Mouse (Mus musculus): ENCODE data around the gene Pih1h3b. TPM values are rescaled to one million over a fixed set of nuclear protein-coding genes. Genes with fewer than 3 reads are reported as not detected.
A peak's percentile ranks its signal among the peaks of the same experiment; 100 is the strongest.

The Pih1h3b gene
- 0.50 and 0.67 TPM in 2 replicates for polyA plus RNA-seq (2015; fragmentation: Nextera tagmentation; extraction: Ambion mirVana)

DNA sequence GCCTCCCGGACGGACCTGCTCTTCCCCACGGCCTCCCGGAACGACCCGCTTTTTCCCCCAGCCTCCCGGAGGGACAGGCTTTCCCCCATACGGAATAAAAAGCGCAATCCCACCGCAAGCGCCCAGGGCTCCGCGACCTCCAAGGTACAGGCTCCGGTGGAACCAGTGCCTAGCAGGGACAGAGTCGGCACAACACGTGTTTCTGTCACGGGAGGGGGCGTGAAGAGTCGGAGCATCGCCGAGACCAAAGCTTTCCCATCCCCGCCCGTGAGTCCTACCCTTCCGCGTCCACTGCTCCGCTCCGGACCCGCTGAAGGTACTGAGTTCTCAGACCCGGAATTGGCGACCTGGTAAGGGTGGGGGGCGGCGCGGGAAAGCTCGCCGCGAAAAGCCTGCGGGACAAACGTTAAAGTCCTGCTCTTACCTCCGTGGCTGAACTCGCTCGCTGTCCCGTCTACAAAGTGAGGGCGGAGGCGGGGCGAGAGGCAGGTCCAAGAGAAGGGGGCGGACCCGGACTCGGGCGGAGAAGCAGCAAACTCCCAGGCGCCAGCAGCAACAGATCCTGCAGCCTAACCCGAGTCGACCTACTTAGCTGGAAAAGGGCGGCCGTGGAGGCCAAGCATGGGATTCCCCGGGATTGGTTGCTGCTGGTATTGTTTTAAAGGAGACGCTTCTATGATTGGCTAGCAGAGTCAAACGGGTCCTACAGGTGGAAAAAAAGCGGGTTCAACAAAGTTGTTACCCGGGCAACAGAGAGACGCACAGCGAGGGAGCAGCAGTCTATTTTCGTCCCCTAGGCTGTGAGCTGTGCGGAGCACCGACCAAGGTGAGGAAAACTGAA, at the start of gene Pih1h3b, which contains the start of gene Nup62cl:
Gene Pih1h3b (plus strand): TSS at position 745 of the 841 bp plus-strand sequence.
Gene Nup62cl (minus strand): TSS at position 578 of the 841 bp plus-strand sequence.
- H3K9me3 ChIP-seq (ENCODE audit: low read length), result no peaks in the 10 kb centered on the region
- no peaks in the 10 kb centered on the region for H3K27me3 ChIP-seq (replicated peaks; ENCODE audit: insufficient read depth, low read length)
- peak within 1 kb of the TSS; percentile 60 for H3K4me2 ChIP-seq (replicated peaks; ENCODE audit: low read depth, low read length)
- H3K36me3 ChIP-seq (ENCODE audit: insufficient read depth, low read length), result no peaks in the 10 kb centered on the region
- TF ChIP-seq EP300 (IDR thresholded peaks at IDR 0.05) (no peak), CTCF (IDR thresholded peaks at IDR 0.05) (no peak)
- no peak within 1 kb of the TSS for H3K27ac ChIP-seq (ENCODE audit: low read length)
- peak within 1 kb of the TSS; percentile 34 for H3K4me3 ChIP-seq (ENCODE audit: low read depth, low read length)
- 23% methylated on average over 61 of the region's 64 CpGs for WGBS
- no peak within 1 kb of the TSS for H3K9ac ChIP-seq (replicated peaks; ENCODE audit: low read depth)
- peak; percentile 85 for ATAC-seq
- H3K4me1 ChIP-seq (ENCODE audit: insufficient read depth, low read depth, low read length), result no peaks in the 10 kb centered on the region
- peak; percentile 67 for DNase-seq (ENCODE audit: low spot score)

DNA sequence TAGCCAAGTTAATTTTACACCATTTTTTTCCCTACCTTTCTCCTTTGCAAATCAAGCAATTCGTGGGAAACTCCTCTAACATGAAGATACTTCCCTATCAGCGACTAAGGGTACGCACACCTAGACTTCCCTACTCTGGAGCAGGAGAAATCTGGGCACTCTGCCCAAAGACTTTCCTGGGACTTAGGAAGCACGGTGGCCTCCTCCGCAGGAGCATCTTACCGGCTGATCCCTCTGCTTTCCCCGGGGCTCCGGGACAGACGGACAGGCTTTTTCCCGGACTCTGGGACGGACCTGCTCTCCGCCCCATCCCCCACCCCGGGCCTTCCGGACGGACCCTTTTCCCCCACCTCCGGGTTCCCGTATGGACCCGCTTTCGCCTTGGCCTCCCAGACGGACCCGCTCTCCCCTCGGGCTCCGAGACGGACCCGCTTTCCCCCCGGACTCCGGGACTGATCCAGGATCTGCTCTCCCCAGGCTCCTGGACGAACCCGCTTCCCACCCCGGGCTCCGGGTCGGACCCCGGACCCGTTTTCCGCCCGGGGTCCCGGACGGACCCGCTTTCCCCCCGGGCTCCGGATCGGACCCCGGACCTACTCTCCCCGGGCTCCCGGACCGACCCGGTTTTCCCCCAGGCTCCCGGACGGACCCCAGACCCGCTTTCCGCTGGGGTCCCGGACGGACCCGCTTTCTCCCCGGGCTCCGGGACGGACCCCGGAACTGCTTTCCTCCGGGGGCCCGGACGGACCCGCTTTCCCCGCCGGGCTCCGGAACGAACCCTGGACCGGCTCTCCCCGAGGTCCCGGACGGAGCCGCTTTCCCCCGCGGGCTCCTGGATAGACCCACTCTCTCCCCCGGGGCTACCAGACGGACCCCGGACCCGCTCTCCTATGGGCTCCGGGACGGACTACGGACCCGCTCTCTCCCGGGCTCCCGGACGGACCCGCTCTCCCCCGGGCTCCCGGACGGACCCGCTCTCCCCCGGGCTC, 1.5 kb upstream of the Pih1h3b start:
- TF ChIP-seq EP300 (IDR thresholded peaks at IDR 0.05) (no peak), CTCF (IDR thresholded peaks at IDR 0.05) (no peak)
- ATAC-seq (peak; percentile 16; the same call in 1 of the 2 replicates), DNase-seq (ENCODE audit: low spot score) (no peak)
- Histone ChIP-seq H3K27ac (ENCODE audit: low read length) (no peak overlapping the region), H3K9me3 (ENCODE audit: low read length) (no peaks in the 10 kb centered on the region), H3K4me1 (ENCODE audit: insufficient read depth, low read depth, low read length) (no peaks in the 10 kb centered on the region), H3K4me2 (replicated peaks; ENCODE audit: low read depth, low read length) (peak overlapping the region; percentile 60), H3K9ac (replicated peaks; ENCODE audit: low read depth) (no peak overlapping the region), H3K4me3 (ENCODE audit: low read depth, low read length) (peak overlapping the region; percentile 34), H3K36me3 (ENCODE audit: insufficient read depth, low read length) (no peaks in the 10 kb centered on the region), H3K27me3 (replicated peaks; ENCODE audit: insufficient read depth, low read length) (no peaks in the 10 kb centered on the region)
- 17% methylated on average over 59 of the region's 90 CpGs for WGBS

DNA sequence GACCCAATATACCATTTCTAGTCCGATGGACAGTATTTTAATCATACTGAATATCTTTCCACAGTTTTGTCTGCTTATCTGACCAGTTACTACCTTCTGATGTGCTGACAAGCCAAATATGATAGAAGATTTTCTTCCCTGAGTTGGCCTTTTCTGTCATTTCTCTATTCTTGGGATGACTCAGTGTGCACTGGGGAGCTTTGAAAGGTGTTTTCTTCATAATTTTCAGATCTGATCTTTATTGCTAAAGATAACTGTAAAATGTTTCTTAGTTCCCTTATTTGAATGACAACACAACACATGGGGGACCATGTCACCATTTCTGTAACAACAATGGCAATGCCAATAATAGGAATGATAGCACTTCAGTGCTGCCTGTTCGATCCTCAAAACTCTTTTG, 19.9 kb downstream of the Pih1h3b start:
- Histone ChIP-seq H3K9me3 (ENCODE audit: low read length) (no peaks in the 10 kb centered on the region), H3K27me3 (replicated peaks; ENCODE audit: insufficient read depth, low read length) (no peaks in the 10 kb centered on the region), H3K4me1 (ENCODE audit: insufficient read depth, low read depth, low read length) (no peaks in the 10 kb centered on the region), H3K27ac (ENCODE audit: low read length) (no peak overlapping the region), H3K36me3 (ENCODE audit: insufficient read depth, low read length) (no peaks in the 10 kb centered on the region), H3K4me3 (ENCODE audit: low read depth, low read length) (no peak overlapping the region), H3K9ac (replicated peaks; ENCODE audit: low read depth) (no peak overlapping the region), H3K4me2 (replicated peaks; ENCODE audit: low read depth, low read length) (no peak overlapping the region)
- DNase-seq (ENCODE audit: low spot score) (no peak), ATAC-seq (no peak)
- 93% methylated on average over 2 of the region's 2 CpGs for WGBS
- TF ChIP-seq EP300 (IDR thresholded peaks at IDR 0.05) (no peak), CTCF (IDR thresholded peaks at IDR 0.05) (no peak)

DNA sequence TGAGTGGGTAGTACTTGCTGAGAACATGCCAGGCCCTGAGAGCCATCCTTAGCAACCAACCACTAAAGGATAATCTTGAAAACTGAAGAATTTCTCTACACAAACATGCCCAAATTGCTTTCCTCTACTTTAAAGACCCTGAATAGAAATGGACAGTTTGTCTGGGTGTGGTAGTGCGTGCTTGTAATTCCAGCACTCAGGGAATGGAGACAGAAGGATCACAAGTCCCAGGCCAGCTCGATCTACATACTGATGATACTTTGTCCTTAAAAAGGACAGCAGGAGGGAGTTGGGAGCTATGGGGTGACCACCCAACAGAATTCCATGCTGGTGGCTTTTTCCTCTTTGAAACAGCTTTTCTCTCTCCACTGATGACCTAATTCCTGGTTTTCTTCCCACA, 31.4 kb downstream of the Pih1h3b start:
- H3K9ac ChIP-seq (replicated peaks; ENCODE audit: low read depth), result no peak overlapping the region
- H3K9me3 ChIP-seq (ENCODE audit: low read length), result no peaks in the 10 kb centered on the region
- 51% methylated on average over 2 of the region's 2 CpGs for WGBS
- H3K36me3 ChIP-seq (ENCODE audit: insufficient read depth, low read length), result no peaks in the 10 kb centered on the region
- TF ChIP-seq EP300 (IDR thresholded peaks at IDR 0.05) (no peak), CTCF (IDR thresholded peaks at IDR 0.05) (no peak)
- no peaks in the 10 kb centered on the region for H3K27me3 ChIP-seq (replicated peaks; ENCODE audit: insufficient read depth, low read length)
- ATAC-seq (no peak), DNase-seq (ENCODE audit: low spot score) (no peak)
- H3K4me1 ChIP-seq (ENCODE audit: insufficient read depth, low read depth, low read length), result no peaks in the 10 kb centered on the region
- no peak overlapping the region for H3K4me2 ChIP-seq (replicated peaks; ENCODE audit: low read depth, low read length)
- H3K27ac ChIP-seq (ENCODE audit: low read length), result no peak overlapping the region
- H3K4me3 ChIP-seq (ENCODE audit: low read depth, low read length), result no peak overlapping the region

Other genes starting within 250 kb of the Pih1h3b start
- gene Morc4, start 191.2 kb upstream of the Pih1h3b start, polyA plus RNA-seq (2015; fragmentation: Nextera tagmentation; extraction: Ambion mirVana), result 5.0 and 6.4 TPM in 2 replicates
- gene Rbm41, start 64.3 kb upstream of the Pih1h3b start, polyA plus RNA-seq (2015; fragmentation: Nextera tagmentation; extraction: Ambion mirVana), result 2.6 and 2.9 TPM in 2 replicates
- 7.9 and 8.7 TPM in 2 replicates for gene Nup62cl, start 167 bp upstream of the Pih1h3b start, polyA plus RNA-seq (2015; fragmentation: Nextera tagmentation; extraction: Ambion mirVana)